Mouse (Mus musculus) kidney, postnatal 10 days (tissue): ENCODE data around the gene Miga1.

Experiments
- DNase-seq: peaks from one replicate; pipeline ENCODE4 v3.0.0; 2021; ENCODE audit warnings: mixed read lengths

Gene Miga1

GRCm38 (mm10) chr3:152284759-152285158 is 55.4 kb downstream of the Miga1 start:
- no peak for DNase-seq

- DNase-seq, result no peak
Measured at GRCm38 (mm10) chr3:152284306-152284705, 55.9 kb downstream of the Miga1 start.

- DNase-seq, result no peak
Measured at GRCm38 (mm10) chr3:152282126-152282525, 58.1 kb downstream of the Miga1 start.

DNA sequence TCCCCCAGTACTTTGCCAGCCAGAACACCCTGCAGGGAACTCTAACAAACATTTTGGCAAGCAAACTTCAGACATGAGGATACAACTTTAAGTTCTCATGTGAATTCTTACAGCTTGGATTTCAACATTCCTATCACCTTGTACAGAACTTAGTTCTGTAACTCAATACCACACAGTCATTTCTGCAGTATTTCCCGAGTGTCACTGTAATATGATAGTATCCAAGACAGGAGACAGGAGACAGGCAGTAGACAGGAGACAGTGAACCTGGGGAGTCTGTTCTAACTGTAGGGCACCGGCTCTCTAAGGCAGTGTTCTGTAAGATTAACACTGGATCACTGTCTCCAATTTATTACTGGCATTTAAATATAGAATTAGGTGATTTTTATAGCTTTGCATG is 61.8 kb downstream of the Miga1 start:
- DNase-seq, result no peak

DNA sequence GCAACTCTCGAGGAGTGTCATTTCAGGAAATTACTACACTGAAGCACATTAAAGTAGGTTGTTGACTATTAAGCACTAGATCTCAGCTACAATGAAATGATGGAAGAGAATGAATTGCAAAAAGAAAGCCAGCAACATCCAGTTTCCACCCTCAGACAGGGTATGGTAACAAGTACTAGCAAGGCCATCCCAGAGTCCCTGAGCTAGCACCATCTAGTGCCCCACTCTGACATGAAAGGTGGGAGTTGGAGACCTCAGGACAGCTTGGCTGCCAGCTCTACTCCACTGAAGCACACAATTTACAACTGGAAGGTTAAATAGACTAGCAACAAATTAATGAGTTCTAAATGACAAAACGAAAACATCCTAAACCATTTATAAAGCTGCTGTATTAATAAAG is 62.3 kb downstream of the Miga1 start:
- DNase-seq, result no peak

DNA sequence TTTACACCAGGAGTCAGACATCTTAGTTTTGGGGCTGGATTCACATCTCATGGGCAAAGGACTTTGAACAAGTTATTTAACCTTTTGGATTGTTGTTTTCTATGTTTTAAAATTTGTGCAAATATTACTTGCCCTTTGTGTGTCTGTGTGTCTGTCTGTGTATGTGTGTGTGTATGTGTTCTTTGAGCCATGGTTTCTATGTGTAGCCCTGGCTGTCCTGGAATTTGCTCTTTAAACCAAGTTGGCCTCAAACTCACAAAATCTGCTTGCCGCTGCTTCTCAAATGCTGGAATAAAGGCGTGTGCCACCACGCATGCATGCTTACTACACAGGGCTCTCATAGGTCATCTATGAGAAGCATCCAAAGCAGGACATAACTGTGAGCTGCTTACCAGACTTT is 63.3 kb downstream of the Miga1 start:
- no peak for DNase-seq

GRCm38 (mm10) chr3:152275008-152275407 is 65.2 kb downstream of the Miga1 start:
- no peak for DNase-seq

DNA sequence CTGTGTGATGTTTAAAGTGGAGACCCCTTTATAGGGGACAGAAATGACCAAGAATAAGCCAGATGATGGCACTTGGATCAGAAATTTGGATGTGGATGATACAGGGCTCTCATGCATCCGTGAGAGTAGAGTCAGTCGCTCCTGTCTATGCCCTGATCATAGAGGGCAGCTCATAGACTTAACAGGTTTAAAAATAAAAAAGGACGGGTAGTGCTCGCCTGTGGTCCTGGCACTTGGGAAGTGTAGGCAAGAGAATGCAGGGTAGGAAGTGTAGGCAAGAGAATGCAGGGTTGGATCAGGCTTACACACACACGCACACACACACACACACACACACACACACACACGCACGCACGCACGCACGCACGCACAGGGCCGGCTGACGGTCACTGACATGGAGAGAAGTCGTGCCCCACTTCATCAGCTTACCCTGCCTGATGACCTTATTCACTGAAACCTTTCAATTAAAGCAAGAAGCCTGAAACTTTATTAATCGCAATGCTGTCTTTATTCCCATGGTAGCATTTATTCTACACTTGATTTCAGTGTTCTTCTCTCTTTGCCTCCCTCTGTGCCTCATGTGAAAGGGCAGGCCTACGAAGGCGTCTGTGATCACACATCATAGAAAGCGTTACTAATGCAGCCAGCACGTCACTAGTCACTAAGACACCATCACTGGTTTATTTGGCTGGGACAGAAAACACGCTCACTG is 67.1 kb downstream of the Miga1 start:
- no peak for DNase-seq

GRCm38 (mm10) chr3:152271876-152272275 is 68.3 kb downstream of the Miga1 start:
- no peak for DNase-seq

DNA sequence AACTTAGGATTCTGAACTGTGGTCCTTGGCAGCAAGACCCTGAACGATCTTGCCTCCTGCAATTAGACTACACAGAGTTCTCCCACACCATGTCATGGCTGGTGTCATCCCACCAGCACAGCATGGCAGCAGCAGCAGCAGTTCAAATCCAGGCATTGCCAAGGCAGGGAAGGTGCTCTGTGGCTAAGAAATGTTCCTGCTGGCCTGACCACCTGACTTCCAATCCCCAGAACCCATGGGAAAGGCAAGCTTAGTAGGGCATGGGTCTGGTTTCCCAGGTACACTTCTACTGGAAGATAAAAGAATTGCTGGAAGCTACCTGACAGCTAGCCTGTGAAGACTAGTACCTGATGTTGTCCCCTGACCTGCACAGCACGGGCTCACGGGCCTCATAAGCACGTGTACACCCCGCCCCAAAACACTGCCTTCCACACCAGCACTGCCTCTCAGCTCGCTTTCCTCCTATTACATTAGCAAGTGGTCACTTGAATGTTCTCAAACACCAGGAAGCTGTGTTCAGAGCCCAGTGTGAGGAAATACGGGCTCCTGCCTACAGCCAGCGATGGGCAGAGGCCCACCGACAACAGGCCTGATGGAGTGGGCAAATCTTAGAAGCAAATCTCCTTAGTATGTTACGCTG is 69.0 kb downstream of the Miga1 start:
- DNase-seq, result no peak

DNA sequence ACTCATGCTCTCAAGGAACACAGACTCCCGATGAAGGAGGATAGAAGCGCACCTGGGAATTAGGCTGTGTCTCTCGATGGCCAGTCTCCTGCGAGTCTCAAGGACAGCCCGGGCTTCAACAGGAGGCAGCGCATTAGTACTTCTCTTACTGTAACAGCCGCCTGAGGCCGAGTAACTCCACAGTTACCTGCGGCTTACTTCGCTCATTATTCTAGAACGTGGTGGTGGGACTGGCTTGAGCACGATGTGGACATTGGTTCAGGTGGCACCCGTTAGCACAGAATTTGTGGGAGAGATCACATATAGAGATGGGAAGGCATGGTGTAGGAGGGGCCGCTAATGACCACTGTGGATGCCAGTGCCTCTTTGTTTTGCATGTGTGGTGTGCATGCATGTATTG is 72.1 kb downstream of the Miga1 start:
- no peak for DNase-seq

DNA sequence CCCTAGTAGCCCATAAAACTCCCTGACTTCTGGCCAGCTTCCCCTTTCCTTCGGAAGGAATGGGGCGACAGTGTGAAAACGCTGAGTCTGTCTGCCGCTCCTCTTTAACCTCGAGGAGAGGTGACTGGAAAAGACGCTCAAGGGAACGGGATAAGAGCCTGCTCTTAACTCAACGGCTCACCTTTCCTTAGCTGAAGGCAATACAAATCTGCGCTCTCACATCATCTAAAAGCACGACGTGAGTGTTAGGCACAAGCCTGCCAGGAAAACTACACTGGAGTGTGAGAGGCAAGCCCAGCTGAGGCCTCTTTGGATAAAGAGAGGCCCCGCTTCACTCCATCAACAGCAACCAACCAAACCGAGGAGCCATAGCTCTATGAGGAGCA is 74.2 kb downstream of the Miga1 start, which contains the start of gene Nexn:
Gene Nexn (minus strand): TSS at position 315 of the 386 bp plus-strand sequence.
- no peak for DNase-seq

- peak; percentile 89 for DNase-seq
Measured at GRCm38 (mm10) chr3:152265351-152266035, 74.7 kb downstream of the Miga1 start.

DNA sequence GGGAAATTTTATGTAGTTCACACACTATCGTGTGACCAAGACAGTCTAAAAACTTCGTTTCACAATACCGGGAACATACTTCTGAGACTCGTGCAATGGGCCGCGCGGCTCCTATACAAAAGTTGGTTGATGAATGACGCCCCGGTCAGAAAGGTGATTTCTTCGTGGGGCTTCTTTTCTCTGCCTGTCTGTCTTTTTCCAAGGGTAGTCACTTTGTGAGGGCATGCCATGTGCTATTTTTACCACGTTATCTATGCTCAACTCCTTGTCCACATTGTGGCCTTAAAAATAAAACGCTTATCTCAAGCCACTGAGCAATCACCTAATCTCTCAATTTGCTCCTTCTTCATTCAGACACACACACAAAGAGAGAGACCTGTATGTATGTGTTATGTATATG is 75.4 kb downstream of the Miga1 start:
- no peak for DNase-seq

- DNase-seq, result no peak
Measured at GRCm38 (mm10) chr3:152264374-152264773, 75.8 kb downstream of the Miga1 start.

DNA sequence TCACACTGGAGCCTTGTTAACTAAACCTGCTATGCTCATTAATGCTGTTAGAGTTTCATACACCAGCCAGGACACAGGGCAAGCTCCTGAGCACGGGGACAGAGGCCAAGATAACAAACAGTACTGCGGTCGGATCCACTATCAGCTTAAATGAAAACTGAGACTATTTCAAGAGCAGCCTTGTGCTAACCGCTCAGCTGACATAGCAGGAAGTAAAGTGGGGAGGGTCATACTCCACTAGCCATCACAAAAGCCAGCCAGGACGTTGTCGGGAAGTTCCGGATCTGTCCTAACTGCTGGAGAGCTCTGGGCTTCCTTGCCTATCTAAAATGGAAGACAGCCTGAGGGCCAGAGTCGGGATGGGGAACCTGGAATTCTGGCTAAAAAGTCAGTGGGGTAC is 78.3 kb downstream of the Miga1 start:
- peak; percentile 56 for DNase-seq

DNA sequence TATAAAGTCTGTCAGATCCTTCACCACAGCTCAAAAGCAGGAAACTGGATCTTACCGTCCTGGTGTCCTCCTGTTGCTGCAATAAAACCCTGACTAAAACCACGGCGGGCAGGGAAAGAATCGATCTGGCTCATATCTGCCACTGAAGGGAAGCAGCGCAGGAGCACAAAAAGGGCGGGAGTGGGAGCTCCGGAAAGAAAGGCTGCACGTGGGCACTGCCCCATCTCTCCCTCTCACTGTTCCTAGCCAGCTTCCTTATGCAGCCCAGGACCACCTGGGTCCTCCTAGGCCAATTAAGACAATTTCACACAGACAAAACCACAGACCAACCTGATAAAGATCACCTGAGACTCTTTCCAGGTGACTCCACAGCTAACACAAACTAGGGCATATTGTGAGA is 78.8 kb downstream of the Miga1 start:
- no peak for DNase-seq

GRCm38 (mm10) chr3:152260362-152260761 is 79.8 kb downstream of the Miga1 start:
- DNase-seq, result no peak

DNA sequence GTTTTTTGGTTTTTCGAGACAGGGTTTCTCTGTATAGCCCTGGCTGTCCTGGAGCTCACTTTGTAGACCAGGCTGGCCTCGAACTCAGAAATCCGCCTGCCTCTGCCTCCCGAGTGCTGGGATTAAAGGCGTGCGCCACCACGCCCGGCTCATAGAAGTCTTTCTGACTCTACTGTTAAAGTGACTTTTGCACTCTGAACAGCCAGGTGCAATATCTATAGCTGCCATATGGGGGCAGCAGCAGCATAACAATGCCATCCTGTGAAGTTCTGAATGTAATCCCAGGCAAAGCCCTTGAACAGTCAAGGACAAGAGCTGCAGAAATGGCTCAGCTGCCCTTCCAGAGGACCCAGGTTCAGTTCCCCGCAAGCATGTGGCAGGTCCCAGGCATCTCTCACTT is 80.8 kb downstream of the Miga1 start:
- DNase-seq, result peak; percentile 86

DNA sequence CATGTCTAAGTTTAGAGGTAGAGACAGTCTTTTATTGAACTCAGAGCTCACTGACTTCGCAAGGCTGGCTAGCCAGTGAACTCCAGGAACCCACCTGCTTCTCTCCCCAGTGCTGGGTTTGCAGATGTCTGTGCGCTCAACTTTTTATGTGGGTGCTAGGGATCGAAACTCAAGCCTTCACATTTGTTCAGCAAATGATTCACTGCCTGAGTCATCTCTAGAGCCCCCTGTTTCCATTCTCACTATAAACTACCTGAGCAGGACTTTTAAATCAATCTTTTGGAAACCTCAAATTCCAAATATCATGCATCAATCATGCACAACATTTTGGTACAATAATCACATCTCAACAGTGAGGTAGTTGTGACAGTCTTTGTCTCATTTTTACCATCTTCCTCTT is 82.7 kb downstream of the Miga1 start:
- DNase-seq, result no peak

GRCm38 (mm10) chr3:152250487-152250886 is 89.7 kb downstream of the Miga1 start:
- no peak for DNase-seq

- DNase-seq, result no peak
Measured at GRCm38 (mm10) chr3:152247708-152248107, 92.5 kb downstream of the Miga1 start.

DNA sequence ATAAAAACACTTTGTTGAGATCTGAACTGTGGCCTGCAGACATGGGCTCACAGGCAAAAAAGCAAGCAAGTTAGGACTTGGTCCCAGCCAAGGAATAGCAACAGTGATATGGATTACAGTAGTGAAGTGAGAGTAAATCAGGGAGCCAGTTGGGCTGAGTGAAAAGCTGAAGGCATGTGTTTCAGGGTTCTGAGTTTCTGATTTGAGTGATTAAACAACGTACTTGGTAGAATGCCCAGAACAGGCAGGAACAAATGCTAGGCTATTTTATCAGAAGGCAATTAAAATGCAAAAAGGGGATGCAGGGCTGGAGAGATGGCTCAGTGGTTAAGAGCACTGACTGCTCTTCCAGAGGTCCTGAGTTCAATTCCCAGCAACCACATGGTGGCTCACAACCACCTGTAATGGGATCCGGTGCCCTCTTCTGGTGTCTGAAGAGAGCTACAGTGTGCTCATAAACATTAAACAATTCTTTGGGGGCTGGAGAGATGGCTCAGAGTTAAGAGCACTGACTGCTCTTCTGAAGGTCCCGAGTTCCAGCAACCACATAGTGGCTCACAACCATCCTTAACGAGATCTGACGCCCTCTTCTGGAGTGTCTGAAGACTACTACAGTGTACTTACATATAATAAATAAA is 94.8 kb downstream of the Miga1 start:
- no peak for DNase-seq

- no peak for DNase-seq
Measured at GRCm38 (mm10) chr3:152243304-152243703, 96.9 kb downstream of the Miga1 start.
